Mouse (Mus musculus): ENCODE data around the gene Kdm7a. TPM values are rescaled to one million over a fixed set of nuclear protein-coding genes. Genes with fewer than 3 reads are reported as not detected.

The Kdm7a gene
- polyA plus RNA-seq, 1 experiment: 0.55 TPM

- no peak for TF ChIP-seq GATA1 (IDR thresholded peaks at IDR 0.05; ENCODE audit: low read length)
Observed at GRCm38 (mm10) chr6:39146041-39146440, 60.5 kb downstream of the Kdm7a start.

GRCm38 (mm10) chr6:39132556-39132955 is 74.0 kb downstream of the Kdm7a start:
- no peak for TF ChIP-seq GATA1 (IDR thresholded peaks at IDR 0.05; ENCODE audit: low read length)

DNA sequence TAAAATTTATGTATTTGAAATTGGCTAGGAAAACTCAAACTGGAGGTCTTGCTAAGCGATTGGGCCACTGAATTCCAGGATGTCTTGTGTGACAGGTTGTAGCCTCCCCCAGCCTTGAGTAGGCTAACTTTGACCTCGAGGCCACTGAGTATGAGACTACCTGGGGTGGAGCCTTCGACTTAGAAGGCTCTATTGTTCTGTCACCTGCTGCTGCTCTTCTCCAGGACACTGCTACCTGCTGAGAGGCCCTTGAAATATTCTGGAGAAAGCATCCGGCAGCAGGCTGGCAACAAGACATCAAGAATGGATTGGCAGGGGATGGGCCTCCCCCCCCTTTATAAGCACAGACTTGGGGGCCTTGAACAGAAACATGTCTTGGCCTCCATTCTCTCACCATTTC is 75.1 kb downstream of the Kdm7a start:
- no peak for TF ChIP-seq GATA1 (IDR thresholded peaks at IDR 0.05; ENCODE audit: low read length)

DNA sequence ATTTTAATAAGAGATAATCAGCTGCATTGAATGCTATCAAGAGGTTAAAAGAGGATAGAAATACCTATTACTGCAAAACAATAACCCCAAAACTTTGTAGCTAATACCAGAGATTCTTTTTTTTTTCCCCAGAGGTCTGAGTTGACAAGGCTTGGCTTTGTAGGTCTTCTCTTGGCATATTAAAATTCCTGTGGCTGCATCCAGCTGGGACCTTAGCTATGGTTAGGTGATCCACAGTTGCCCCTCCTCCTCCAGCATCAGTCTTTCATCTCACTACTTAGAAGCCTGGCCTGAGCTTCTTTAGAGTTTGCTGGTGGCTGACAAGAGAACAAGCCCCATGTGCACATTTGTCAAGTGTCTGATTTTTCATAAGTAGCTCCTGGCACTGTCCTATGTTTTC is 81.9 kb downstream of the Kdm7a start:
- no peak for TF ChIP-seq GATA1 (IDR thresholded peaks at IDR 0.05; ENCODE audit: low read length)

DNA sequence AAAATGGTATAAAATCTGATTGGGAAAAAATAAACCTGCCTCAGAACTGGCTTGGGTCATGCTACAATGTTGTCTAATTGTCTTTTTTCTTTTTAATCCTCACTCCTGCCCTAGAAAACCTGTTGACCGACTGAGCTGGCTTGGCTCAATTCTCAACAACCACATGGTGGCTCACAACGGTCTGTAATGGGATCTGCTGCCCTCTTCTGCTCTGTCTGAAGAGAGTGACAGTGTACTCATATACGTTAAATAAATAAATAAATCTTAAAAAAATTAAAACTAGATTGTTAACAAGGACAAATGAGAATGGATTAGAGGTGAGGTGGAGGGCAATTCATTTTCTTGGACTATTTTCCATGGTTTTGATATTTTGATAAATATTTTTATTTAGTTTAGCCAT is 85.9 kb downstream of the Kdm7a start:
- TF ChIP-seq GATA1 (IDR thresholded peaks at IDR 0.05; ENCODE audit: low read length): no peak

- TF ChIP-seq GATA1 (IDR thresholded peaks at IDR 0.05; ENCODE audit: low read length): no peak
Observed at GRCm38 (mm10) chr6:39118456-39118881, 88.1 kb downstream of the Kdm7a start.

DNA sequence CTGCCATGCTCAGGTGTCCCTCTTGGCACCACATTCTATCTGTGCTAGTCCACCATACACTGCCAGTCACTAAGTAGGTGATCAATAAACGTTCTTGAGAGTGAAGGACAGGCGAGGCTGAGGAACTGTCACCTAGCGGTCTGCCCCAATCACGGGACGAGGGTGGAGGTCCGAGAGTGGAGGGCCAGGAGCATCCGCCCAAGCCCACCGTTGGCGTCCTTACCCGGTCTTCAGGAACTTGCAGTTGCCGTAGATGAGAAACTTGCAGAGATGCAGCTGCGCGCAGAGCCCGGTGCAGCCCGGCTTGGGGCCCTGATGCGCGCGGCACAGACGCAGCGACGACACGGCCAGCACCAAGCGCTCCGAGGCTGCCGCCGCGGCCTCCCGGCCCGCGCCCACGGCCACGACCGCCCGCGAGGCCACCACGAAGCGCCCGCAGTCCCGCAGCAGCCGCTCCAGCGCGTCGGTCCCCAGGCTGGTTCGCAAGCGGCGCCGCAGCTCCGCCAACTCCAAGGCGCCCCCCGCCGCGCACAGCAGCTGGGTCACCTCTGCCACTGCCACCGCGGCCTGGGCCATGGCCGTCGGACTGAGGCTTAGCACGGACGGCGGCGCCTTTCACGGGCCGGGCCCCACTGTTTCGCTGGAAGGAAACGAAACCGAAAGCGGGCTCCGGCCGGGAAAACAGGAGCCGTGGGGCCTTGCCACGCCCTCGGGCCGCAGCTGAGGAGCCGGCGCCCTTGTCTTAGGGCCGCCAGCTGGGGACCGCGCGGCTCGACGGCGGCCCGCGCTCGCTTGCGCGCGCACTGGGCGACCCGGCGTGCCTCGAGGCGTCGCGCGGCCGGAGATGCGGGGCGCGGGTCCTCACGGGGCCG is 88.8 kb downstream of the Kdm7a start, which contains the start of gene Parp12:
TSS of gene Parp12 (minus strand) at position 766 of the 872 bp plus-strand sequence.
- no peak for TF ChIP-seq GATA1 (IDR thresholded peaks at IDR 0.05; ENCODE audit: low read length)

GRCm38 (mm10) chr6:39115438-39115837 is 91.2 kb downstream of the Kdm7a start:
- no peak for TF ChIP-seq GATA1 (IDR thresholded peaks at IDR 0.05; ENCODE audit: low read length)

GRCm38 (mm10) chr6:39113141-39113540 is 93.4 kb downstream of the Kdm7a start:
- TF ChIP-seq GATA1 (IDR thresholded peaks at IDR 0.05; ENCODE audit: low read length): no peak

GRCm38 (mm10) chr6:39112701-39113100 is 93.9 kb downstream of the Kdm7a start:
- TF ChIP-seq GATA1 (IDR thresholded peaks at IDR 0.05; ENCODE audit: low read length): no peak

- TF ChIP-seq GATA1 (IDR thresholded peaks at IDR 0.05; ENCODE audit: low read length): no peak
Observed at GRCm38 (mm10) chr6:39106812-39107211, 99.8 kb downstream of the Kdm7a start.

DNA sequence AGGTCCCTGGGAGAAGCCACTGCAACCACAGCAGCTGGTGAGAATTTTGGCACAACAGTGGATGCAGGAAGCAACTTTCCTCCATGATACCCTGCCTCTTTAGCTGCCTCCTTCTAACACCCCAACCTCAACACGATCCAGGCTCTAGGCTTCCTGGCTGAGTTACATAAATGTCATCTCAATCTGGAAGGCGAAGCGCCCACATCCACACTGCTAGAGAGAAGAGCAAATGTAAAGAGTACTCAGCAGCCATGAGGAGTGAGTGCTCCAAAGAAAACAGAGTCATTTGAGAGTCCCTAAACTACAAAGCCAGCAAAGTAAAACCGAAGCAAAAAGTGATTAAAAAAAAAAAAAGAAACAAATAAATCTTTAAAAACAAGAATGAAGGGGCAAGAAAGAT is 102.0 kb downstream of the Kdm7a start:
- TF ChIP-seq GATA1 (IDR thresholded peaks at IDR 0.05; ENCODE audit: low read length): no peak

Other genes starting within 250 kb of the Kdm7a start
- gene Parp12, start 88.4 kb downstream of the Kdm7a start, polyA plus RNA-seq (2012): not detected in 2 replicates
- gene Slc37a3, start 170.9 kb upstream of the Kdm7a start, polyA plus RNA-seq (2012): 2.3 and 3.6 TPM in 2 replicates
- 0.06 TPM in 1 of 2 replicates, not detected in the other for gene Rab19, start 174.4 kb upstream of the Kdm7a start, polyA plus RNA-seq (2012)
- gene Mkrn1, start 213.7 kb upstream of the Kdm7a start, polyA plus RNA-seq (2012): 72.2 and 96.9 TPM in 2 replicates